Mouse (Mus musculus): ENCODE measurements around the gene Cope. TPM values are rescaled to one million over a fixed set of nuclear protein-coding genes. Genes with fewer than 3 reads are reported as not detected.

Cope gene
- total and polyA plus RNA-seq, 3 experiments = 134 to 243 (median 191) TPM

GRCm38 (mm10) chr8:70268799-70269565, 33.3 kb upstream of the Cope start:
- peak; percentile 43 to 52; a peak in 3 of 4 replicates for TF ChIP-seq CTCF (conservative IDR thresholded peaks at IDR 0.05 in 1 of 2, IDR thresholded peaks at IDR 0.05 in 1 of 2; ENCODE audit: low read depth in 2 of 2, low read length in 2 of 2)
- TF ChIP-seq MYC (IDR thresholded peaks at IDR 0.05; ENCODE audit: low read depth, low read length) = no peak
- H3K27me3 ChIP-seq (replicated peaks) = no peaks in the 10 kb centered on the region
- no peaks in the 10 kb centered on the region for H3K9me3 ChIP-seq (replicated peaks; ENCODE audit: low read length)
- H3K79me2 ChIP-seq (replicated peaks; ENCODE audit: control insufficient read depth, extremely low read depth, insufficient read depth, poor library complexity, severe bottlenecking) = no peaks in the 10 kb centered on the region
- H3K36me3 ChIP-seq (replicated peaks in 1 of 2; ENCODE audit: control insufficient read depth in 1 of 2, insufficient read depth in 1 of 2, low read length in 1 of 2) = peaks cover 4 to 45% of the 10 kb centered on the region in 2 experiments
- DNase-seq (ENCODE audit: extremely low read depth) = no peak
- H3K4me1 ChIP-seq (ENCODE audit: control insufficient read depth in 1 of 2, insufficient read depth in 2 of 2) = peaks cover 21 to 24% of the 10 kb centered on the region in 2 experiments
- in situ Hi-C loops (cut with MboI; ENCODE audit: low pct_ligation_motif_present, low pct_unique_long_range_greater_than_20kb, low sequenced_read_pairs) = no loop called here
- H3K27ac ChIP-seq (ENCODE audit: insufficient read depth, low read depth) = no peak overlapping the region
- dilution Hi-C loops (cut with MboI; ENCODE audit: extremely low pct_ligation_motif_present, extremely low pct_unique_long_range_greater_than_20kb, low sequenced_read_pairs) = no loop called here
- H3K4me2 ChIP-seq (ENCODE audit: insufficient read depth, low read depth, poor library complexity, severe bottlenecking) = no peak overlapping the region
- H3K4me3 ChIP-seq (replicated peaks in 1 of 3; ENCODE audit: low read depth in 2 of 3, low read length in 2 of 3, poor library complexity in 1 of 3) = no peak overlapping the region
- H3K9ac ChIP-seq (ENCODE audit: insufficient read depth, low read depth) = no peak overlapping the region

GRCm38 (mm10) chr8:70272949-70273348, 29.4 kb upstream of the Cope start:
- DNase-seq (ENCODE audit: extremely low read depth) = peak; percentile 38
- H3K9ac ChIP-seq (ENCODE audit: insufficient read depth, low read depth) = no peak overlapping the region
- H3K79me2 ChIP-seq (replicated peaks; ENCODE audit: control insufficient read depth, extremely low read depth, insufficient read depth, poor library complexity, severe bottlenecking) = no peaks in the 10 kb centered on the region
- TF ChIP-seq MYC (IDR thresholded peaks at IDR 0.05; ENCODE audit: low read depth, low read length) = no peak
- TF ChIP-seq MAFK (IDR thresholded peaks at IDR 0.05; ENCODE audit: insufficient replicate concordance, low read length) = peak; percentile 91
- H3K4me2 ChIP-seq (ENCODE audit: insufficient read depth, low read depth, poor library complexity, severe bottlenecking) = no peak overlapping the region
- H3K36me3 ChIP-seq (replicated peaks in 1 of 2; ENCODE audit: control insufficient read depth in 1 of 2, insufficient read depth in 1 of 2, low read length in 1 of 2) = peaks cover 0 to 10% of the 10 kb centered on the region in 2 experiments
- no peak overlapping the region for H3K4me3 ChIP-seq (replicated peaks in 1 of 3; ENCODE audit: low read depth in 2 of 3, low read length in 2 of 3, poor library complexity in 1 of 3)
- no peak overlapping the region for H3K27ac ChIP-seq (ENCODE audit: insufficient read depth, low read depth)
- in situ Hi-C loops (cut with MboI; ENCODE audit: low pct_ligation_motif_present, low pct_unique_long_range_greater_than_20kb, low sequenced_read_pairs) = no loop called here
- H3K9me3 ChIP-seq (replicated peaks; ENCODE audit: low read length) = peaks cover 5% of the 10 kb centered on the region
- dilution Hi-C loops (cut with MboI; ENCODE audit: extremely low pct_ligation_motif_present, extremely low pct_unique_long_range_greater_than_20kb, low sequenced_read_pairs) = no loop called here
- H3K4me1 ChIP-seq (ENCODE audit: control insufficient read depth in 1 of 2, insufficient read depth in 2 of 2) = peaks cover 25 to 26% of the 10 kb centered on the region in 2 experiments
- no peaks in the 10 kb centered on the region for H3K27me3 ChIP-seq (replicated peaks)

GRCm38 (mm10) chr8:70274350-70274749, 28.0 kb upstream of the Cope start:
- Histone ChIP-seq H3K4me2 (ENCODE audit: insufficient read depth, low read depth, poor library complexity, severe bottlenecking) (no peak overlapping the region), H3K9me3 (replicated peaks; ENCODE audit: low read length) (peaks cover 5% of the 10 kb centered on the region), H3K4me1 (ENCODE audit: control insufficient read depth in 1 of 2, insufficient read depth in 2 of 2) (peaks cover 29 to 30% of the 10 kb centered on the region in 2 experiments), H3K4me3 (replicated peaks in 1 of 3; ENCODE audit: low read depth in 2 of 3, low read length in 2 of 3, poor library complexity in 1 of 3) (no peak overlapping the region), H3K27ac (ENCODE audit: insufficient read depth, low read depth) (no peak overlapping the region), H3K79me2 (replicated peaks; ENCODE audit: control insufficient read depth, extremely low read depth, insufficient read depth, poor library complexity, severe bottlenecking) (no peaks in the 10 kb centered on the region), H3K36me3 (replicated peaks in 1 of 2; ENCODE audit: control insufficient read depth in 1 of 2, insufficient read depth in 1 of 2, low read length in 1 of 2) (no peaks in the 10 kb centered on the region), H3K27me3 (replicated peaks) (no peaks in the 10 kb centered on the region), H3K9ac (ENCODE audit: insufficient read depth, low read depth) (no peak overlapping the region)
- dilution Hi-C loops (cut with MboI; ENCODE audit: extremely low pct_ligation_motif_present, extremely low pct_unique_long_range_greater_than_20kb, low sequenced_read_pairs) = no loop called here
- no peak for DNase-seq (ENCODE audit: extremely low read depth)
- in situ Hi-C loops (cut with MboI; ENCODE audit: low pct_ligation_motif_present, low pct_unique_long_range_greater_than_20kb, low sequenced_read_pairs) = no loop called here
- TF ChIP-seq EP300 (IDR thresholded peaks at IDR 0.05; ENCODE audit: low read length) (no peak), MAX (IDR thresholded peaks at IDR 0.05; ENCODE audit: low read length) (no peak), TCF12 (IDR thresholded peaks at IDR 0.05; ENCODE audit: low read depth, low read length) (no peak), ZMIZ1 (IDR thresholded peaks at IDR 0.05; ENCODE audit: low read depth, low read length) (no peak), MAFK (IDR thresholded peaks at IDR 0.05; ENCODE audit: insufficient replicate concordance, low read length) (no peak), IRF4 (IDR thresholded peaks at IDR 0.05; ENCODE audit: low read depth, low read length) (no peak), UBTF (IDR thresholded peaks at IDR 0.05; ENCODE audit: low read depth, low read length) (no peak), NRF1 (IDR thresholded peaks at IDR 0.05; ENCODE audit: low read depth, low read length) (no peak), RAD21 (IDR thresholded peaks at IDR 0.05; ENCODE audit: low read depth, low read length) (no peak), TBP (conservative IDR thresholded peaks at IDR 0.05; ENCODE audit: low read depth, low read length) (no peak), GABPA (IDR thresholded peaks at IDR 0.05; ENCODE audit: insufficient replicate concordance, low read depth, low read length) (no peak), USF2 (conservative IDR thresholded peaks at IDR 0.05; ENCODE audit: low read depth, low read length) (no peak), E2F4 (IDR thresholded peaks at IDR 0.05; ENCODE audit: insufficient replicate concordance, low read depth, low read length) (no peak), ELF1 (IDR thresholded peaks at IDR 0.05; ENCODE audit: low read depth, low read length) (no peak), CTCF (conservative IDR thresholded peaks at IDR 0.05 in 1 of 2, IDR thresholded peaks at IDR 0.05 in 1 of 2; ENCODE audit: low read depth in 2 of 2, low read length in 2 of 2) (no peak), NELFE (IDR thresholded peaks at IDR 0.05; ENCODE audit: low read depth, low read length) (no peak), MXI1 (IDR thresholded peaks at IDR 0.05; ENCODE audit: low read depth, low read length) (no peak), ZKSCAN1 (IDR thresholded peaks at IDR 0.05; ENCODE audit: borderline replicate concordance, low read depth, low read length) (no peak), ZNF384 (IDR thresholded peaks at IDR 0.05; ENCODE audit: low read depth, low read length) (no peak)
